ENCODE assay signal across 20 mouse cellular contexts in the genomic region with DNA sequence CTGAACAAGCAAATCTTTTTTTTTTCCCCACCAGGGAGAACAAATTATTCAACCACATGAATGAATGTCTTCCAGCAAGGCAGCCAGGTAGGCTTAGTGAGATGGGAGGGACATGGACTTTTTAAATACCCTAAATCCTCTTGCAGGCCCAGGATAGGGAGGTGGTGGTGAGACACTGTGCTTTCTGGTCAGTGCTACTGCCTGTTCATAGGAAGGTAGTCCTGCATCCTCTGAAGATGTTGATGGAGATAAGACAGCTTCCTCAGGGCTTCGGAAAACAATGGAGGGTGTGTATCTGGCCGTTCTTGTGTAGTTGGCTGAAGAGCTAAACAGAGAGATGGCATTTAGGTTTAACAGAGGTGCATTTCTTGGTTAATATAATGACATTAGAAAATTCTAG. TPM values are rescaled to one million over a fixed set of nuclear protein-coding genes. Genes with fewer than 3 reads are reported as not detected.
"Had no signal": no experiment of that assay in that cellular context is flagged by ENCODE, and none has a peak within 500 bp of the region (broad histone marks: within the 10 kb centered on the region; RNA-seq: fewer than 3 reads in every experiment).

No protein-coding gene starts in this region.

- H3K27me3 ChIP-seq: midbrain, embryonic 12.5 days; neural tube, embryonic 13.5 days; neural tube, embryonic 15.5 days had no signal

- H3K4me1 ChIP-seq: midbrain, embryonic 10.5 days; midbrain, embryonic 12.5 days; neural tube, embryonic 13.5 days; neural tube, embryonic 15.5 days had no signal

- H3K9me3 ChIP-seq: midbrain, embryonic 10.5 days; midbrain, embryonic 12.5 days; neural tube, embryonic 13.5 days; neural tube, embryonic 15.5 days had no signal

- DNase-seq: lung, adult 18-20 months; lung, embryonic 14.5 days; lung, postnatal 4 days; midbrain, embryonic 14.5 days; retina, postnatal 1 day; right cerebral cortex, adult 18-20 months; right cerebral cortex, postnatal 25 days; right cerebral cortex, postnatal 4 days; spleen, adult 18-20 months; thymus, adult 18-20 months; thymus, postnatal 14 days; thymus, postnatal 36 days had no signal

- H3K9ac ChIP-seq: lung, embryonic 14.5 days; midbrain, embryonic 12.5 days; neural tube, embryonic 13.5 days; neural tube, embryonic 15.5 days had no signal

- H3K4me2 ChIP-seq: lung, embryonic 14.5 days; midbrain, embryonic 12.5 days; neural tube, embryonic 13.5 days; neural tube, embryonic 15.5 days had no signal

- H3K4me3 ChIP-seq: midbrain, embryonic 10.5 days; midbrain, embryonic 12.5 days; myocyte; neural tube, embryonic 13.5 days; neural tube, embryonic 15.5 days had no signal

- H3K27ac ChIP-seq: midbrain, embryonic 10.5 days; midbrain, embryonic 12.5 days; neural tube, embryonic 13.5 days; neural tube, embryonic 15.5 days had no signal

- ATAC-seq: midbrain, embryonic 16.5 days had no signal

- H3K36me3 ChIP-seq: midbrain, embryonic 10.5 days; midbrain, embryonic 12.5 days; neural tube, embryonic 13.5 days; neural tube, embryonic 15.5 days had no signal

RNA-seq across cellular contexts. Expression of a gene that starts 35.1 kb away (rescaled TPM):
- total RNA-seq: megakaryocyte-erythroid progenitor cell, adult 5-6 weeks had no signal
- polyA plus RNA-seq: small intestine, adult 2 months had no signal
